Mouse (Mus musculus): ENCODE measurements around the gene Pik3ap1. TPM values are rescaled to one million over a fixed set of nuclear protein-coding genes. Genes with fewer than 3 reads are reported as not detected.

Pik3ap1 gene
- polyA plus RNA-seq, 1 experiment from 2014 or later, result 2.1 TPM

GRCm38 (mm10) chr19:41254584-41254983 is 130.3 kb downstream of the Pik3ap1 start:
- 86% methylated on average over 5 of the region's 5 CpGs for WGBS
- ATAC-seq (ENCODE audit: low FRiP score, low TSS enrichment), result no peak
- H3K9me3 ChIP-seq (ENCODE audit: low read length), result no peaks in the 10 kb centered on the region

GRCm38 (mm10) chr19:41248968-41249367 is 135.9 kb downstream of the Pik3ap1 start:
- Histone ChIP-seq H3K4me2 (replicated peaks; ENCODE audit: low read depth, low read length) (no peak overlapping the region), H3K27ac (ENCODE audit: low read length) (no peak overlapping the region), H3K9me3 (ENCODE audit: low read length) (no peaks in the 10 kb centered on the region), H3K4me1 (ENCODE audit: insufficient read depth, low read length) (peaks cover 6% of the 10 kb centered on the region), H3K4me3 (ENCODE audit: low read length) (no peak overlapping the region), H3K27me3 (ENCODE audit: insufficient read depth, low read length) (no peaks in the 10 kb centered on the region), H3K36me3 (ENCODE audit: insufficient read depth, low read length) (peaks cover 12% of the 10 kb centered on the region), H3K9ac (replicated peaks; ENCODE audit: low read length) (no peak overlapping the region)
- ATAC-seq (ENCODE audit: low FRiP score, low TSS enrichment), result no peak
- 42% methylated on average over 4 of the region's 4 CpGs for WGBS

More at GRCm38 (mm10) chr19:41254584-41254983, 130.3 kb downstream of the Pik3ap1 start:
- Histone ChIP-seq H3K4me3 (ENCODE audit: low read length) (no peak overlapping the region), H3K9ac (replicated peaks; ENCODE audit: low read length) (no peak overlapping the region), H3K36me3 (ENCODE audit: insufficient read depth, low read length) (no peaks in the 10 kb centered on the region), H3K4me2 (replicated peaks; ENCODE audit: low read depth, low read length) (no peak overlapping the region), H3K27ac (ENCODE audit: low read length) (no peak overlapping the region), H3K27me3 (ENCODE audit: insufficient read depth, low read length) (no peaks in the 10 kb centered on the region), H3K4me1 (ENCODE audit: insufficient read depth, low read length) (peaks cover 6% of the 10 kb centered on the region)

GRCm38 (mm10) chr19:41248271-41248670 is 136.6 kb downstream of the Pik3ap1 start:
- no peak overlapping the region for H3K4me2 ChIP-seq (replicated peaks; ENCODE audit: low read depth, low read length)
- H3K27ac ChIP-seq (ENCODE audit: low read length), result no peak overlapping the region
- ATAC-seq (ENCODE audit: low FRiP score, low TSS enrichment), result no peak
- WGBS, result 93% methylated on average over 3 of the region's 3 CpGs
- H3K9ac ChIP-seq (replicated peaks; ENCODE audit: low read length), result no peak overlapping the region
- H3K27me3 ChIP-seq (ENCODE audit: insufficient read depth, low read length), result no peaks in the 10 kb centered on the region
- no peak overlapping the region for H3K4me3 ChIP-seq (ENCODE audit: low read length)
- peaks cover 6% of the 10 kb centered on the region for H3K4me1 ChIP-seq (ENCODE audit: insufficient read depth, low read length)
- H3K36me3 ChIP-seq (ENCODE audit: insufficient read depth, low read length), result peaks cover 15% of the 10 kb centered on the region
- H3K9me3 ChIP-seq (ENCODE audit: low read length), result no peaks in the 10 kb centered on the region

- H3K27me3 ChIP-seq (ENCODE audit: insufficient read depth, low read length), result no peaks in the 10 kb centered on the region
- 78% methylated on average over 4 of the region's 4 CpGs for WGBS
- H3K9ac ChIP-seq (replicated peaks; ENCODE audit: low read length), result no peak overlapping the region
- no peak overlapping the region for H3K27ac ChIP-seq (ENCODE audit: low read length)
- no peak overlapping the region for H3K4me2 ChIP-seq (replicated peaks; ENCODE audit: low read depth, low read length)
- no peak for ATAC-seq (ENCODE audit: low FRiP score, low TSS enrichment)
- H3K4me1 ChIP-seq (ENCODE audit: insufficient read depth, low read length), result peaks cover 6% of the 10 kb centered on the region
- no peaks in the 10 kb centered on the region for H3K9me3 ChIP-seq (ENCODE audit: low read length)
- peaks cover 33% of the 10 kb centered on the region for H3K36me3 ChIP-seq (ENCODE audit: insufficient read depth, low read length)
- H3K4me3 ChIP-seq (ENCODE audit: low read length), result no peak overlapping the region
Observed at GRCm38 (mm10) chr19:41246271-41246670, 138.6 kb downstream of the Pik3ap1 start.

- H3K27ac ChIP-seq (ENCODE audit: low read length), result no peak overlapping the region
- H3K4me1 ChIP-seq (ENCODE audit: insufficient read depth, low read length), result peaks cover 5% of the 10 kb centered on the region
- H3K4me3 ChIP-seq (ENCODE audit: low read length), result no peak overlapping the region
- H3K9me3 ChIP-seq (ENCODE audit: low read length), result no peaks in the 10 kb centered on the region
- peaks cover 47% of the 10 kb centered on the region for H3K36me3 ChIP-seq (ENCODE audit: insufficient read depth, low read length)
- no peak overlapping the region for H3K9ac ChIP-seq (replicated peaks; ENCODE audit: low read length)
- ATAC-seq (ENCODE audit: low FRiP score, low TSS enrichment), result no peak
- WGBS, result 76% methylated on average over 6 of the region's 6 CpGs
- no peak overlapping the region for H3K4me2 ChIP-seq (replicated peaks; ENCODE audit: low read depth, low read length)
- H3K27me3 ChIP-seq (ENCODE audit: insufficient read depth, low read length), result no peaks in the 10 kb centered on the region
Observed at GRCm38 (mm10) chr19:41244581-41244980, 140.3 kb downstream of the Pik3ap1 start.

- Histone ChIP-seq H3K4me1 (ENCODE audit: insufficient read depth, low read length) (no peaks in the 10 kb centered on the region), H3K4me3 (ENCODE audit: low read length) (no peak overlapping the region), H3K4me2 (replicated peaks; ENCODE audit: low read depth, low read length) (no peak overlapping the region), H3K27ac (ENCODE audit: low read length) (no peak overlapping the region), H3K9ac (replicated peaks; ENCODE audit: low read length) (no peak overlapping the region), H3K9me3 (ENCODE audit: low read length) (no peaks in the 10 kb centered on the region), H3K27me3 (ENCODE audit: insufficient read depth, low read length) (no peaks in the 10 kb centered on the region), H3K36me3 (ENCODE audit: insufficient read depth, low read length) (peaks cover 54% of the 10 kb centered on the region)
- 96% methylated on average over 5 of the region's 5 CpGs for WGBS
- ATAC-seq (ENCODE audit: low FRiP score, low TSS enrichment), result no peak
Observed at GRCm38 (mm10) chr19:41241997-41242396, 142.9 kb downstream of the Pik3ap1 start.

GRCm38 (mm10) chr19:41233698-41234097 is 151.2 kb downstream of the Pik3ap1 start:
- no peak for ATAC-seq (ENCODE audit: low FRiP score, low TSS enrichment)
- Histone ChIP-seq H3K27ac (ENCODE audit: low read length) (no peak overlapping the region), H3K4me1 (ENCODE audit: insufficient read depth, low read length) (no peaks in the 10 kb centered on the region), H3K4me3 (ENCODE audit: low read length) (no peak overlapping the region), H3K9me3 (ENCODE audit: low read length) (no peaks in the 10 kb centered on the region), H3K9ac (replicated peaks; ENCODE audit: low read length) (no peak overlapping the region), H3K27me3 (ENCODE audit: insufficient read depth, low read length) (no peaks in the 10 kb centered on the region), H3K4me2 (replicated peaks; ENCODE audit: low read depth, low read length) (no peak overlapping the region), H3K36me3 (ENCODE audit: insufficient read depth, low read length) (peaks cover 48% of the 10 kb centered on the region)
- WGBS, result 93% methylated on average over 4 of the region's 4 CpGs

Other genes starting within 250 kb of the Pik3ap1 start
- gene Tll2, start 178.3 kb downstream of the Pik3ap1 start, polyA plus RNA-seq (2015; fragmentation: Nextera tagmentation; extraction: Ambion mirVana), result 0.06 TPM in 1 of 2 replicates, not detected in the other
- 138 and 146 TPM in 2 replicates for gene Tm9sf3, start 121.1 kb downstream of the Pik3ap1 start, polyA plus RNA-seq (2015; fragmentation: Nextera tagmentation; extraction: Ambion mirVana)
- 13.4 and 16.4 TPM in 2 replicates for gene Lcor, start 97.5 kb upstream of the Pik3ap1 start, polyA plus RNA-seq (2015; fragmentation: Nextera tagmentation; extraction: Ambion mirVana)
- 1.9 and 2.4 TPM in 2 replicates for gene Gm340, start 197.3 kb upstream of the Pik3ap1 start, polyA plus RNA-seq (2015; fragmentation: Nextera tagmentation; extraction: Ambion mirVana)

All from kidney, embryonic 16.5 days (tissue).